Mouse (Mus musculus) limb, embryonic 14.5 days (tissue): Measurements from ENCODE around the gene Foxn3. TPM values are rescaled to one million over a fixed set of nuclear protein-coding genes. Genes with fewer than 3 reads are reported as not detected.

Source experiments
- ATAC-seq: fragments of 200-750 bp; cut with Nextera tagmentation; 2 replicates; pipeline ENCODE4 v1.8.0; 2017; ENCODE audit warnings: low read depth, moderate number of reproducible peaks, moderate TSS enrichment; ENCODE audit not compliant: low FRiP score
- DNase-seq: peaks from one replicate; pipeline ENCODE4 v3.0.0-alpha.2; 2015; ENCODE audit warnings: low spot score
- H3K27ac ChIP-seq: fragments of 300-500 bp; sonication (generic); replicated peaks from 2 replicates; pipeline ENCODE4 v1.5.1; 2014; ENCODE audit warnings: low read depth, mild to moderate bottlenecking, low read length, moderate library complexity, mixed read lengths
- H3K27me3 ChIP-seq: fragments of 300-500 bp; sonication (generic); 2 replicates; pipeline ENCODE4 v1.6.1; 2014; ENCODE audit warnings: low read length, mixed read lengths; ENCODE audit not compliant: control insufficient read depth, insufficient read depth
- H3K36me3 ChIP-seq: fragments of 300-500 bp; sonication (generic); 2 replicates; pipeline ENCODE4 v1.6.1; 2014; ENCODE audit warnings: mild to moderate bottlenecking, low read length, moderate library complexity, mixed read lengths; ENCODE audit not compliant: control insufficient read depth, insufficient read depth
- H3K4me1 ChIP-seq: fragments of 300-500 bp; sonication (generic); 2 replicates; pipeline ENCODE4 v1.6.1; 2014; ENCODE audit warnings: antibody characterized with exemption, low read length, mixed read lengths; ENCODE audit not compliant: control insufficient read depth, insufficient read depth
- H3K4me2 ChIP-seq: fragments of 300-500 bp; sonication (generic); replicated peaks from 2 replicates; pipeline ENCODE4 v1.6.1; 2014; ENCODE audit warnings: low read depth, mild to moderate bottlenecking, low read length, moderate library complexity; ENCODE audit not compliant: severe bottlenecking
- H3K4me3 ChIP-seq: fragments of 300-500 bp; sonication (generic); replicated peaks from 2 replicates; pipeline ENCODE4 v1.5.1; 2014; ENCODE audit warnings: low read length
- H3K9ac ChIP-seq: fragments of 300-500 bp; sonication (generic); 2 replicates; pipeline ENCODE4 v1.6.1; 2014; ENCODE audit warnings: mild to moderate bottlenecking, low read depth, low read length, moderate library complexity; ENCODE audit not compliant: severe bottlenecking
- H3K9me3 ChIP-seq: fragments of 300-500 bp; sonication (generic); 2 replicates; pipeline ENCODE4 v1.6.1; 2016; ENCODE audit warnings: low read length; ENCODE audit not compliant: control insufficient read depth
- POLR2A ChIP-seq: fragments of 200-500 bp; IDR thresholded peaks from 2 replicates; pipeline ENCODE4 v1.8.0; 2012; ENCODE audit warnings: inconsistent platforms, mild to moderate bottlenecking, moderate library complexity, borderline replicate concordance; ENCODE audit not compliant: insufficient read depth, insufficient read length; ENCODE audit errors: extremely low read depth
- whole genome bisulfite sequencing: fragments of 180-500 bp; shearing (Covaris S2); extraction: QIAGEN DNeasy Blood & Tissue Kit; methylation state at CpG from one replicate; pipeline ENCODE4 v1.1.7; 2014; 5-methylcytosine and 5-hydroxymethylcytosine counted together
- polyA plus RNA-seq, 2 experiments: library from polyadenylated mRNA; depleted of rRNA in 1 of 2; stranded (reverse) in 1 of 2; unstranded in 1 of 2; fragments of >200 nt; fragmentation: Nextera tagmentation in 1 of 2; extraction: Ambion mirVana in 1 of 2; gene quantifications; 2 replicates each; pipeline versions ENCODE4 v1.2.1 to v1.2.3; 2012 to 2014

Gene Foxn3
- polyA plus RNA-seq, 2 experiments = 27.6 to 118 TPM

DNA sequence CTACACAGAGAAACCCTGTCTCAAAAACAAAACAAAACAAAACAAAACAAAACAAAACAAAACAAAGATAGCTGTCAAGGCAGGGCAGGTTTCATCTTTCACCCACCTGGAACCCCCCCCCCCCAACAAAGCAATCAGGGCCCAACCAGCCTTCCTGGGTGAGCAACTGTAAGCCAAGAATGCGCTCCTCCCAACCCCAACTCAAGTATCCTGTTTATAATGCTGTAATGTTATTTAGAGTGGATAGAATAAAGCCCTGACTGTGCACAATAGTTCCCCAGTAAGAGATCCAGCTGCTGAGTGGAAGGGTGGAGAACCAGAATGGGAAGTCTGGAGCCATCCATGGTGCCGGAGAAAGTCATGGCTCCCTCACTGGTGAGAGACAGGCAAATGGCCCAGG, 220.0 kb downstream of the Foxn3 start:
- ATAC-seq (no peak), DNase-seq (no peak)
- H3K9me3 ChIP-seq = no peaks in the 10 kb centered on the region
- no peak overlapping the region for H3K27ac ChIP-seq
- H3K4me3 ChIP-seq = no peak overlapping the region
- H3K9ac ChIP-seq = no peak overlapping the region
- no peaks in the 10 kb centered on the region for H3K27me3 ChIP-seq
- TF ChIP-seq POLR2A = no peak
- H3K4me1 ChIP-seq = peaks cover 38% of the 10 kb centered on the region
- 91% methylated on average over 2 of the region's 2 CpGs for WGBS
- H3K4me2 ChIP-seq = no peak overlapping the region
- H3K36me3 ChIP-seq = peaks cover 12% of the 10 kb centered on the region; the same call in 1 of the 2 replicates

DNA sequence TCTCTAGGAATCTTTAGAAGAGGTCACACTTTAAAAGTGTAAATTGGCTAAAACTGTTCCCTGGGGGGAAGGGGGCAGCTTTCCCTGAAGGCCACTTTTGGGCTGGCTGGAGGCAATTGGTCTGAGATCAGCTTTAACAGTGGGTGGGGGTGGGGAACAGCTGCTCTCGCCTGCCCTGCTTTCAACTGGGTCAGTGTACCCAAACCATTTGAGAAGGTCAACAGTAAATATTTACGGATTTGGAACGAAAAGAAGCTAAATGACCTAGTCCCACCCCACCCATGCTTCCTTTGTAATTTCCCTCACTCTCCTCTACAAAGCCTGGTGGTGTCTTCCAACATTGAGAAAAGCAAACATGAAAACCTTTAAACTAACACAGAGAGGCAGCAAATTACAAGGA, 221.2 kb downstream of the Foxn3 start:
- no peaks in the 10 kb centered on the region for H3K27me3 ChIP-seq
- no peak for TF ChIP-seq POLR2A
- no peak overlapping the region for H3K27ac ChIP-seq
- H3K9ac ChIP-seq = no peak overlapping the region
- no peak for DNase-seq
- H3K4me1 ChIP-seq = peaks cover 39% of the 10 kb centered on the region
- no peaks in the 10 kb centered on the region for H3K9me3 ChIP-seq
- WGBS = 21% methylated on average over 3 of the region's 3 CpGs
- no peak overlapping the region for H3K4me2 ChIP-seq
- no peak overlapping the region for H3K4me3 ChIP-seq
- H3K36me3 ChIP-seq = peaks cover 17% of the 10 kb centered on the region; the same call in 1 of the 2 replicates
- ATAC-seq = no peak

- H3K4me2 ChIP-seq = no peak overlapping the region
- ATAC-seq (no peak), DNase-seq (no peak)
- H3K4me1 ChIP-seq = peaks cover 44% of the 10 kb centered on the region
- TF ChIP-seq POLR2A = no peak
- H3K9me3 ChIP-seq = no peaks in the 10 kb centered on the region
- peaks cover 17% of the 10 kb centered on the region; the same call in 1 of the 2 replicates for H3K36me3 ChIP-seq
- no peak overlapping the region for H3K9ac ChIP-seq
- no peak overlapping the region for H3K4me3 ChIP-seq
- no peak overlapping the region for H3K27ac ChIP-seq
- WGBS = 37% methylated on average over 7 of the region's 7 CpGs
- no peaks in the 10 kb centered on the region for H3K27me3 ChIP-seq
Measured at GRCm38 (mm10) chr12:99341751-99342150, 221.6 kb downstream of the Foxn3 start.

- Histone ChIP-seq H3K4me3 (no peak overlapping the region), H3K9me3 (no peaks in the 10 kb centered on the region), H3K36me3 (peaks cover 17% of the 10 kb centered on the region; the same call in 1 of the 2 replicates), H3K4me1 (peaks cover 55% of the 10 kb centered on the region), H3K27me3 (no peaks in the 10 kb centered on the region), H3K4me2 (no peak overlapping the region), H3K27ac (no peak overlapping the region), H3K9ac (no peak overlapping the region)
- TF ChIP-seq POLR2A = no peak
- DNase-seq (no peak), ATAC-seq (no peak)
- 90% methylated on average over 13 of the region's 13 CpGs for WGBS
Measured at GRCm38 (mm10) chr12:99340418-99341182, 222.8 kb downstream of the Foxn3 start.

- 64% methylated on average over 11 of the region's 11 CpGs for WGBS
- DNase-seq (peak; percentile 51), ATAC-seq (peak; percentile 56; the same call in 1 of the 2 replicates)
- H3K9me3 ChIP-seq = no peaks in the 10 kb centered on the region
- no peak for TF ChIP-seq POLR2A
- H3K9ac ChIP-seq = no peak overlapping the region
- no peak overlapping the region for H3K4me2 ChIP-seq
- H3K36me3 ChIP-seq = peaks cover 17% of the 10 kb centered on the region; the same call in 1 of the 2 replicates
- no peaks in the 10 kb centered on the region for H3K27me3 ChIP-seq
- no peak overlapping the region for H3K27ac ChIP-seq
- H3K4me1 ChIP-seq = peaks cover 55% of the 10 kb centered on the region
- no peak overlapping the region for H3K4me3 ChIP-seq
Measured at GRCm38 (mm10) chr12:99339640-99340325, 223.6 kb downstream of the Foxn3 start.
